11 mouse cellular contexts compared by ENCODE assay signal in genomic region chr10:88827596-88827995, GRCm38 (mm10). TPM values are rescaled to one million over a fixed set of nuclear protein-coding genes. Genes with fewer than 3 reads are reported as not detected.
A peak's percentile ranks its signal among the peaks of the same experiment; 100 is the strongest.
DNase-seq lines count a peak whose midpoint lies in the region; ATAC-seq and TF ChIP-seq lines count a peak whose summit lies in the region.
"Had no signal": no experiment of that assay in that cellular context is flagged by ENCODE, and none has a peak within 500 bp of the region (broad histone marks: within the 10 kb centered on the region; RNA-seq: fewer than 3 reads in every experiment).

No protein-coding gene starts in this region.

- WGBS in kidney, postnatal 0 days = 87% methylated on average over 4 of the region's 4 CpGs
- whole genome bisulfite sequencing in forebrain, embryonic 12.5 days = 91% methylated on average over 4 of the region's 4 CpGs
- WGBS in limb, embryonic 11.5 days = 91% methylated on average over 4 of the region's 4 CpGs

- no peaks in the 10 kb centered on the region for H3K9me3 ChIP-seq in kidney, postnatal 0 days (replicated peaks; ENCODE audit: low read length)
- no peaks in the 10 kb centered on the region for H3K9me3 ChIP-seq in forebrain, embryonic 12.5 days
- H3K9me3 ChIP-seq in limb, embryonic 11.5 days (ENCODE audit: control insufficient read depth, low read length) = no peaks in the 10 kb centered on the region

- no peak for ATAC-seq in kidney, postnatal 0 days (replicated peaks; ENCODE audit: low FRiP score, low read depth)
- no peak for ATAC-seq in forebrain, embryonic 12.5 days (ENCODE audit: low FRiP score)
- no peak for ATAC-seq in limb, embryonic 11.5 days (ENCODE audit: insufficient number of reproducible peaks, low FRiP score, low TSS enrichment, low read depth)

- no peaks in the 10 kb centered on the region for H3K27me3 ChIP-seq in kidney, postnatal 0 days (ENCODE audit: insufficient read depth, low read length)
- H3K27me3 ChIP-seq in forebrain, embryonic 12.5 days = 0 out of 2 replicates have a peak, but pooled peaks cover 4% of the 10 kb centered on the region
- no peaks in the 10 kb centered on the region for H3K27me3 ChIP-seq in limb, embryonic 11.5 days (ENCODE audit: control insufficient read depth, insufficient read depth, low read length)
- no peaks in the 10 kb centered on the region for H3K27me3 ChIP-seq in myocyte (ENCODE audit: control insufficient read depth, insufficient read depth, insufficient read length)

- H3K36me3 ChIP-seq in kidney, postnatal 0 days (ENCODE audit: insufficient read depth, low read length) = 0 out of 2 replicates have a peak, but pooled peaks cover 3% of the 10 kb centered on the region
- peaks cover 17% of the 10 kb centered on the region; the same call in 1 of the 2 replicates for H3K36me3 ChIP-seq in forebrain, embryonic 12.5 days (replicated peaks)
- H3K36me3 ChIP-seq in limb, embryonic 11.5 days (ENCODE audit: control insufficient read depth, insufficient read depth, low read length) = no peaks in the 10 kb centered on the region
- peaks cover 11% of the 10 kb centered on the region for H3K36me3 ChIP-seq in myocyte (ENCODE audit: control insufficient read depth, insufficient read depth)

- H3K9ac ChIP-seq in kidney, postnatal 0 days (ENCODE audit: low read depth, low read length) = no peak overlapping the region
- no peak overlapping the region for H3K9ac ChIP-seq in forebrain, embryonic 12.5 days
- no peak overlapping the region for H3K9ac ChIP-seq in limb, embryonic 11.5 days (ENCODE audit: low read length)

- DNase-seq in kidney, postnatal 0 days (ENCODE audit: low spot score) = no peak
- DNase-seq in kidney, postnatal 25 days = no peak
- no peak for DNase-seq in limb, embryonic 11.5 days (ENCODE audit: low spot score)
- DNase-seq in gastrocnemius, postnatal 25 days = no peak
- no peak for DNase-seq in natural killer cell, adult 2 months (ENCODE audit: low spot score in 2 of 2)
- DNase-seq in ovary, adult 18-20 months (ENCODE audit: low spot score) = no peak
- DNase-seq: kidney, adult 11 months; left cerebral cortex, postnatal 4 days; thymus, adult 18-20 months had no signal

- H3K4me3 ChIP-seq in kidney, postnatal 0 days (replicated peaks; ENCODE audit: low read depth, low read length) = no peak overlapping the region
- H3K4me3 ChIP-seq in forebrain, embryonic 12.5 days (replicated peaks) = peak overlapping the region; percentile 87; the same call in 1 of the 2 replicates
- H3K4me3 ChIP-seq in limb, embryonic 11.5 days (ENCODE audit: low read depth, low read length) = no peak overlapping the region
- H3K4me3 ChIP-seq in myocyte = peak overlapping the region; percentile 61

- H3K4me1 ChIP-seq in kidney, postnatal 0 days (replicated peaks; ENCODE audit: insufficient read depth, low read length) = peaks cover 5% of the 10 kb centered on the region; the same call in 1 of the 2 replicates
- H3K4me1 ChIP-seq in forebrain, embryonic 12.5 days = peaks cover 9% of the 10 kb centered on the region
- H3K4me1 ChIP-seq in limb, embryonic 11.5 days (ENCODE audit: control insufficient read depth, insufficient read depth, low read length) = no peaks in the 10 kb centered on the region

- peaks cover 9% of the 10 kb centered on the region for H3K79me2 ChIP-seq in myocyte (ENCODE audit: control insufficient read depth, insufficient read depth)

- H3K27ac ChIP-seq in kidney, postnatal 0 days = no peak overlapping the region
- H3K27ac ChIP-seq in forebrain, embryonic 12.5 days = no peak overlapping the region
- H3K27ac ChIP-seq in limb, embryonic 11.5 days (replicated peaks; ENCODE audit: low read depth, low read length) = no peak overlapping the region

- no peak for TF ChIP-seq CTCF in kidney, postnatal 0 days (IDR thresholded peaks at IDR 0.05; ENCODE audit: low read depth)

- H3ac ChIP-seq in myocyte (ENCODE audit: control insufficient read depth, insufficient read length) = no peak overlapping the region

- peak overlapping the region; percentile 77; the same call in 1 of the 2 replicates for H3K4me2 ChIP-seq in kidney, postnatal 0 days (ENCODE audit: low read length)
- H3K4me2 ChIP-seq in forebrain, embryonic 12.5 days = peak overlapping the region; percentile 73
- peak overlapping the region; percentile 63 for H3K4me2 ChIP-seq in limb, embryonic 11.5 days (ENCODE audit: low read depth, severe bottlenecking)
- H3K4me2 ChIP-seq in myocyte (ENCODE audit: low read depth) = peak overlapping the region; percentile 74

- no peak for TF ChIP-seq POLR2A in myocyte (IDR thresholded peaks at IDR 0.05; ENCODE audit: insufficient read length, low read depth)

TF ChIP-seq in myocyte, 11 proteins besides CTCF, POLR2A, EP300 and RAD21:
- no peak for TF ChIP-seq TCF12 (IDR thresholded peaks at IDR 0.05; ENCODE audit: insufficient read depth, poor library complexity, severe bottlenecking)
- no peak for TF ChIP-seq SRF (IDR thresholded peaks at IDR 0.05; ENCODE audit: control insufficient read depth, insufficient read length, low read depth)
- TF ChIP-seq TCF3 (IDR thresholded peaks at IDR 0.05; ENCODE audit: insufficient read length, low read depth) = no peak
- TF ChIP-seq REST (IDR thresholded peaks at IDR 0.05; ENCODE audit: insufficient read depth, insufficient read length) = no peak
- TF ChIP-seq MYOD1 (IDR thresholded peaks at IDR 0.05; ENCODE audit: control insufficient read depth in 1 of 3, insufficient read length in 2 of 3, low read depth in 2 of 3) = no peak
- TF ChIP-seq USF1 (IDR thresholded peaks at IDR 0.05; ENCODE audit: low read depth) = no peak
- TF ChIP-seq MYOG (IDR thresholded peaks at IDR 0.05; ENCODE audit: control insufficient read depth in 1 of 3, insufficient read depth in 1 of 3, insufficient read length in 2 of 3, low read depth in 2 of 3) = no peak
- TF ChIP-seq POLR2AphosphoS2 (IDR thresholded peaks at IDR 0.05; ENCODE audit: insufficient read length, low read depth) = no peak
- no peak for TF ChIP-seq MAX (IDR thresholded peaks at IDR 0.05; ENCODE audit: low read depth)
- no peak for TF ChIP-seq CEBPB (IDR thresholded peaks at IDR 0.05; ENCODE audit: insufficient read depth, poor library complexity, severe bottlenecking)
- TF ChIP-seq E2F4 (IDR thresholded peaks at IDR 0.05; ENCODE audit: insufficient read depth) = no peak

RNA-seq across cellular contexts. Expression of gene Utp20, which starts 1.0 kb away (rescaled TPM):
- 12.4 and 14.7 TPM in 2 replicates for polyA plus RNA-seq in kidney, postnatal 0 days (2015; fragmentation: Nextera tagmentation; extraction: Ambion mirVana)
- polyA plus RNA-seq in forebrain, embryonic 12.5 days (2016; fragmentation: Nextera tagmentation; extraction: Ambion mirVana) = 22.1 and 24.5 TPM in 2 replicates
- 28.2 and 29.7 TPM in 2 replicates for polyA plus RNA-seq in limb, embryonic 11.5 days (2014; fragmentation: Nextera tagmentation; extraction: Ambion mirVana)
- polyA plus RNA-seq in myocyte (2012; fragmentation: generic; extraction: Trizol) = 11.5 TPM
- total RNA-seq in gastrocnemius, postnatal 25 days (2021) = 10 to 100 TPM in 1 of 2 experiments, 1 to 10 TPM in 1; 9.1 to 10.8 TPM

RNA-seq across cellular contexts. Expression of gene Slc5a8, which starts 58.2 kb away (rescaled TPM):
- 39.2 and 43.2 TPM in 2 replicates for polyA plus RNA-seq in kidney, postnatal 0 days (2015; fragmentation: Nextera tagmentation; extraction: Ambion mirVana)
- polyA plus RNA-seq in forebrain, embryonic 12.5 days (2016; fragmentation: Nextera tagmentation; extraction: Ambion mirVana) = not detected in 2 replicates
- polyA plus RNA-seq in limb, embryonic 11.5 days (2014; fragmentation: Nextera tagmentation; extraction: Ambion mirVana) = 0.17 TPM in 1 of 2 replicates, not detected in the other
- polyA plus RNA-seq in myocyte (2012; fragmentation: generic; extraction: Trizol) = not detected
- not detected for total RNA-seq in gastrocnemius, postnatal 25 days (2021)

Comparison
In these comparisons a context has a peak if more than half of its experiments do, and no peak if none do; other contexts are left out.
1. H3K4me3 ChIP-seq: peak in forebrain, embryonic 12.5 days (single experiment) and myocyte (single experiment); none in kidney, postnatal 0 days (single experiment) and limb, embryonic 11.5 days (single experiment).
2. RNA of gene Slc5a8, which starts 58.2 kb away (polyA plus RNA-seq): 39.2 to 43.2 TPM in kidney, postnatal 0 days; 0.17 TPM in limb, embryonic 11.5 days, not detected in forebrain, embryonic 12.5 days and not detected in myocyte (single experiment); every median in the first group is over 10 times any median in the second.
3. Peak in every context shown above with its lines, with median percentiles within 50 percentile points of each other: H3K4me2 ChIP-seq.